Mouse (Mus musculus) 3T3-L1 (cell line): Measurements from ENCODE around the gene Nradd.

Source experiments
- DNase-seq: peaks from one replicate; pipeline ENCODE4 v3.0.0-alpha.2; 2015; ENCODE audit warnings: low read depth, low spot score

Gene Nradd

GRCm38 (mm10) chr9:110652963-110653654, 28.9 kb upstream of the Nradd start:
- no peak for DNase-seq

- DNase-seq: no peak
Observed at GRCm38 (mm10) chr9:110651931-110652722, 27.9 kb upstream of the Nradd start.

- DNase-seq: no peak
Observed at GRCm38 (mm10) chr9:110649775-110650174, 25.5 kb upstream of the Nradd start.

GRCm38 (mm10) chr9:110645219-110645618, 21.0 kb upstream of the Nradd start:
- DNase-seq: no peak

- DNase-seq: no peak
Observed at GRCm38 (mm10) chr9:110644295-110644694, 20.0 kb upstream of the Nradd start.

- no peak for DNase-seq
Observed at GRCm38 (mm10) chr9:110643787-110644186, 19.5 kb upstream of the Nradd start.

GRCm38 (mm10) chr9:110642812-110643524, 18.7 kb upstream of the Nradd start:
- no peak for DNase-seq

GRCm38 (mm10) chr9:110641006-110641405, 16.8 kb upstream of the Nradd start:
- no peak for DNase-seq

GRCm38 (mm10) chr9:110638611-110639021, 14.4 kb upstream of the Nradd start:
- no peak for DNase-seq

GRCm38 (mm10) chr9:110635225-110635624, 11.0 kb upstream of the Nradd start:
- DNase-seq: peak; percentile 77

GRCm38 (mm10) chr9:110633882-110634281, 9.6 kb upstream of the Nradd start:
- DNase-seq: no peak

- no peak for DNase-seq
Observed at GRCm38 (mm10) chr9:110632671-110633070, 8.4 kb upstream of the Nradd start.

GRCm38 (mm10) chr9:110631651-110632275, 7.5 kb upstream of the Nradd start:
- DNase-seq: no peak

- DNase-seq: peak; percentile 29
Observed at GRCm38 (mm10) chr9:110631191-110631590, 6.9 kb upstream of the Nradd start.

GRCm38 (mm10) chr9:110630171-110630570, 5.9 kb upstream of the Nradd start:
- no peak for DNase-seq

GRCm38 (mm10) chr9:110625350-110625908, 1.2 kb upstream of the Nradd start:
- DNase-seq: peak; percentile 20

- peak; percentile 42 for DNase-seq
Observed at GRCm38 (mm10) chr9:110623416-110624195, 646 bp downstream of the Nradd start.

GRCm38 (mm10) chr9:110622621-110623219, 1.5 kb downstream of the Nradd start:
- DNase-seq: peak; percentile 26

- no peak for DNase-seq
Observed at GRCm38 (mm10) chr9:110620685-110621084, 3.6 kb downstream of the Nradd start.

- DNase-seq: peak; percentile 45
Observed at GRCm38 (mm10) chr9:110620180-110620579, 4.1 kb downstream of the Nradd start.
